Mouse (Mus musculus) embryo, embryonic 10.5 days (tissue): ENCODE measurements at regions not wholly inside any gene's neighbourhood (a gene's known extent, or its start where the extent isn't known, plus 50 kb on each side); places are given as distances from the start of the nearest gene placed in this dataset.
"Not testable (repeated sequence)": the region's sequence is repeated elsewhere in the genome, so short reads cannot be mapped to it uniquely, and the experiment has no call there.

ENCODE experiments used
- DNase-seq: peaks from one replicate; pipeline ENCODE4 v3.0.0-alpha.2; 2015; ENCODE audit warnings: low spot score

DNA sequence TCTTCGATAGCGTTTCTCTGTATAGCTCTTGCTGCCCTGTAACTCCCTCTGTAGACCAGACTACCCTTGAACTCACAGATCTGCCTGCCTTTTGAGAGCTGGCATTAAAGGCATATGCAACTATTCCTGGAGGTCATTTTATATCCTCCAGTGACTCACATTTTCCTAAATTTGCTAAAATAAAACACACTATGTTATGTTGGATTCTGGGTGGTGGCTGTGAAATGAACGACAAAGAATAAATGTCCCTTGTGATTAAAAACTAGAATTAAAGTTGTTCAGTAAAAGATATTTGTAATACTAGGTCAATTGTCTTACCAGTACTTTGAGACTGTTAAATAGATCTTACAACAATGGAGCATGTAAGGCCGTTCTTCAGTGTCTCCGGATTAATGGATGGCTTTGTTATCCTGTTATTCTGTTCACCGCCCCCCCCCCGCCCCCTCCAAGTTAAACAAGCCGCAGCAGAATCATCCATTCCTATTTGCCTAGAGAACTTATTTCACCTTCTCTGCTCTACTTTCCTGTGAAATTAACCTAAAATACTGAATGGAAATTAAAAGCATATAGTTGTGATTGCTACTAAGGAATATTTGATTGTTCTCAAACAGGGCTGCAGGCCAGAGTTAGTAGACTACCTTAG lies 240.4 kb downstream of the Mef2c start:
- DNase-seq: peak; percentile 44

DNA sequence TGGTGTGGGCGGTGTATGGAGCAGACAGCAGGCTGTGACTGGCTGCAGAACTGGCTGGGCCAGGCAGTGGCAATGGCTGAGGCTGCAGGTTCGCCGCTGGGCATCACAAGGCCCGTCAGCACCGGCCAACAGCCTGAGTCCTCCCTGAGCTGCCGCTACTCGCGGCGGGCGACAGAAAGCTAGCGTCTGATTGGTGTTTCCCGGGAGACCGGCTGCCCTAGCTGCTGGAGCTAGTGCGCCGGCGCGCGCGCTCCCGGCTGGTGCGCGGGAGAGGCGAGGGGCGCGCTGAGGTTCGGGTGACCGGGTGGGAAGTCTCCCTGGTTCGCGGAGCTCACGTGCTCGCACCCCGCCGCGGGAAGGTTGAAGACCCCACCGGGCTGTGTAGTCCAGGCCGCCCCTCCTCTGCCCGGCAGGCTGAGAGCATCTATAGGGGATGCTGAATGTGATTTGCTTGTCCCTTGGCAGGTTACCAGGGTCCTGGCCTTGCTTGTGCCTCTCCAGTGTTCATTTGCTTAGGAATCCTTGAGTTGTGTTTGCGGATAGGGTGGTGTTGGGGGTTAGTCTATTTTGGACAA lies 241.2 kb downstream of the Mef2c start:
- DNase-seq: peak; percentile 93

DNA sequence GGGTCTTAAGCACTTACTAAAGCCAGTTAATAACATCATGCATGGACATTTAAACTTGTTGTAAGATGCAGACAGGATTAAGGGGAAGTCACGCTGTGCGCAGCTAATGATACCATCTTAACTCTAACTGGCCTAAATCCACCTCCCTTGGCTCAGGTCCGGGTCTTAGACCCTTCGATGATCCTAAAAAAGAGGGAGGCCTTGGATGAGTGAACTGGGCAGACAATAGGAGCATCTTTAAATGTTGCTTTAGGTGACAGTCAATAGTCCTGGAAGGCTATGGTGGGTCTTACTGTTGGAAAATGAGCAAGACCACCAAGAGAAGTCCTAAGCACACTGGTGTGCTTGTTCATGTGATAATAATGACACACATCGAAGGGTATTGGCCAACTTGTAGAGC lies 242.1 kb downstream of the Mef2c start:
- no peak for DNase-seq

DNA sequence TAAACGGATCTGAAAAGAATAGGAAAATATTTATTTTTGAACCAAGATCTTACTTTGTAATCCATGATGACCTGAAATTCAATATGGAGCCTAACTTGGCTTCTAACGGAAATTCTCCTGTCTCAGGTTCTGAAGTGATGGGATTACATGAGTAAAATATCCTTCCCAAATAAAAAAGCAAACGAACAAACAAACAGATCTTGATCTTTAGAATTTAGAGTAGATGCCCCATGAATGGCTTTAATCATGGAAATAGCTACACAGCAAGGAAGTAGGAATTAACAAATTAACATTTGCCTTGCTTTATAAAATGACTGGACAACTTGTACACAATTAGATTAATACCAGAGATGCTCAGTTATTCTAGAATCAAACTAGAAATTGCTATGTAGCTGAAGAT lies 243.8 kb downstream of the Mef2c start:
- DNase-seq: no peak

DNA sequence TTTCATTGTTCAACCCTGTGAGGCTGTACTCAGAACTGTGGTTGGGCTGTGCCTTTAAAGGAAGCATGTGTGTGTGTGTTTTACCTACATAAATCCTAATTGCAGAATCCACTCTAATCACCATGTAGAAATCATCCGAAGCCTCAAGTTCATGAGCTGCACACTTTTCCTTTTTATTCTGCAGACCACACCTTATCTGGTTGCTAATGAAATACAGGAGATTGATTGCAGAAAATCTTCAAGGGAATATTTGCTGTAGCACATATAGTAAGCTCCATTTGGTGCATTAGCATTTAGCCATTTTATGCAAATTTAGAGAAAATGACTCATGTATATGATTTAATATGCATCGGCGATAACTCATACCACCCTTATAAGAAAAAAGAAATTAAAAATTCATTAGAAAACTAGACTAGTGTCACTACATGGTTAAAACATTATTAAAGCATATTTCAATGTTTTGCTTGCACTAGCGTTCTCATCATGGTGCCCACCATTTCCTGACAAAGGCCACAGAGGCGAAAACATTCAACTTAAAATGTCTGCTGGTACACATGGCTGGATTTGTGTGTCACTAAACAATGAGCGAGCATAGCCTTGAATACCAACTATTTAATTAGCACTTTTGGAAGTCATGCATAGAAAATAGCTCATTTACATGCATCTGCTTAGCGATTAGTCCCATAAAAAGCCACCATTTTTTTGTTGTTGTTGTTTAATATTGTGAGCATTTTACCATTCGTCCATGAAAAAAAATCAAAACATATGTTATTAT lies 245.7 kb downstream of the Mef2c start:
- DNase-seq: no peak

DNA sequence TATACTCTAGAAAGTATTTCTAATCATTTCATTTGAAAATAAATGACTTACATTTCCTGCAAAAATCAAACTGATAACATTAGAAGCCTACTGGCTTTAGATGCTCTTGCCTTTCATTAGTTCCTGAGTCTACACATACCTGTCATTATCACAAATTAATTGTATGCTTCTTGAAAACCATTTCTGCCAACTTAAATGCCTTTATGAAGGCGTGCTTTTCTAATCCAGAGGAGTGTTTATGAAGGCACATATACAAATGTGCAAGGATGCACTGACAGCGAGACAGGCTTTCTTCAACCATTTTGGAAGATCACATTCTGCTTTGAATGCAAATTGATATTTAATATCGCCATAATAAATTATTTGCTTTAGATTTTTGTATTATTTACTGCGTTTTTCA lies 246.6 kb downstream of the Mef2c start:
- DNase-seq: no peak

DNA sequence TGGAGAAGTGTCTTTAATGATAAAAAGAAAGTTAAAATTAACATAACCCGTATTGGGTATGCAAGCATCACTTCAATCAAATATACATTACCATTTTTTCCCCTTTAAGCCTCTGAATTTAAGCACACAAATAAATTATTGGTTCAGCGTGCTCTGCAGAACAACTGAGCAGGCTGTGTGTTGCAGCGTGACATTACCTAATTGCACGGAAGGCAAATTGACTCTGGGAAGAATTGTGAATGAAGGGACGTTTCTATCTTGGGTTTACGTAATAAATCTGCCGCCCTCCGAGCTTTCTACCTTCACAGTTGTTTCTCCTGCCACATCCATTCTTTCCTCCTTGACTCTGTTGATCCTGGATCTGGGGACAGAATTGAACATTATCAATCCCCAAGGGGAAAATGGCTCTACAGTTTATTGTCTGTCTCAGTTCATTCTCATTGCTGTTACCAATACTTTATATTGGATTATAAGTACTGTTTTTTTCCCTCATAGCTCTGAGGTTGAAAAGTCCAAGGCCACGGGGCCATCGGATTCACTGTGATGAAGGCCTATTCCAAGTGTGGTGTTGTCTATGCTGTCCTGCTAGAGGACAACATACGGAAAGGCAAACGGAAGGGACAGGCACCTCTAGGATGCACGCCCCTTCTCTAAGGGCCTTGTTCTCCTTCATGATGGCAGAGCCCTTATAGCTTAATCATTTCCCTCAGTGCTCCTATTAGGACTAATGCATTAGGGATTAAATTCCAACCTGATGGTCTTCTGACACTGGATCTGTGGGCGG lies 256.7 kb downstream of the Mef2c start:
- DNase-seq: no peak

DNA sequence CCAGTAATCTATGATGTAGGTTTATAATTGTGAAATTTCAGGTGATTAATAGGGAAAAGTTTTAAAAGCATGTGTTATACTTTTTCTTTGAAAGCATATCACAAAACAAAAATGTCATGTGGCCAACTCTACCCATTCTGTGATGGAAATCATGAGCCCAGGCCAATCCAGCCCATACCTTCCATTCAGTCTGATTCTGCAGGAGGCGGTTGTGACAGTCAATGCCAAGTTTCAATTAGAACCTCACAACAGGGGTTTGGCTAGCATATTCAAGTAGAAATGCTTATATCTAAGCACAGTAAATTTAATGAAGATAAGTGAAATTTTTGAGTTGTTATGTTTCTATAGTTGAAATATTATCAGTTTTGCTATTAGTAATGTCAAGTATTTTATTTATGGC lies 258.6 kb downstream of the Mef2c start:
- no peak for DNase-seq

DNA sequence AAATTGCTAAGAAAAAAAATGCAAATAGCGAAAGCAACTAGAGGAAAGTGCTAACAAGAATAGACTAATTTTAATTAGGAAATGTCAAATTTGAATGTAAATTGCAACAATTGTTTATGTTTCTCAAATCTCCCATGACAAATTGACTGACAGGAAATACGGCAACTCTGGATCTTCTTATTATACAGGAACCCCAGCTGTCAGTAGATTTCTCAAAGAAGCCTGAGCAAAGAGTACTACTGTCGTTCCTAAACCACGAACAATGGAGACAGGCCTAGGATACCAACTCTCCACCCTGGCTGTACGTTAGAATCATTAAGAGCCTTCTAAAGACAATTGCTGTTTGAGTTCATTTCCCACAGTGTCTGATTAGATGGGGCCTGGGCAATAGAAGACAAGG lies 259.5 kb downstream of the Mef2c start:
- not testable (repeated sequence) for DNase-seq

DNA sequence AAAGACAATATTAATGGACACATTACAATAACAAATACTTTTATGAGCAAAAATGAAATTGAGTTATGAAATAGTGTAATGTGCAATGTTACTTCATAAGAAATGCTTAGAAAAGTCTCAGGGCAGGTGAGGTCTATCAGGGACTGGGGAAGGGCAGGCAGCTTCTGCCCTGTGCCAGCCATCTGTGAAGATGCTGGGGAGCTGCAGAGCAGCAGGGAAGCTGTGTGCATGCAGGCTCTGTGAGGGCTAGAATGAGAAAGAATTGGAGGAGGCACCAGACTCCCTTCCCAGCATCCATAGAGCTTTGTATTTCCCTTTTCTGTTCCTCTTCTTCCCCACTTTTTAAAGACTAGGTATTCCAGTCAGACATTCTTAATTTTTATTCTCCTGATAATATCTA lies 281.8 kb downstream of the Mef2c start:
- DNase-seq: no peak

DNA sequence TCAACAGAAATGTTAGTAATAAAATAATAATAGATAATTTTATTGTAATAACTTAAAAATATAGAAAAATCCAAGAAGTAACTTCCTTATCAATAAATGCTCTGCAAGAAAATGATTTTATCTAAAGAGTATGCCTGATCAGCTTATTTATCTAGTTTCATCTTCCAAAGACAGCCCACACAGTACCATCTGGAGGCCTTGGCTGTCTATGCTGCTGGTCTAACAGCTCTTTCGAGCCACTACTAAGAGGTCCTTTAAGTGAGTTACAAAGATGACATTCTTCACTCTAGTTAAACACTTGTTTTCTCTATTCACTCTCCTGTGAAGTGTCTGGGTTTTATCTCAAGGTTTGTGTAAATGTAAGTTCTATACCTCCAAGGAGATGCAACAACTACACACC lies 305.7 kb downstream of the Mef2c start:
- no peak for DNase-seq

DNA sequence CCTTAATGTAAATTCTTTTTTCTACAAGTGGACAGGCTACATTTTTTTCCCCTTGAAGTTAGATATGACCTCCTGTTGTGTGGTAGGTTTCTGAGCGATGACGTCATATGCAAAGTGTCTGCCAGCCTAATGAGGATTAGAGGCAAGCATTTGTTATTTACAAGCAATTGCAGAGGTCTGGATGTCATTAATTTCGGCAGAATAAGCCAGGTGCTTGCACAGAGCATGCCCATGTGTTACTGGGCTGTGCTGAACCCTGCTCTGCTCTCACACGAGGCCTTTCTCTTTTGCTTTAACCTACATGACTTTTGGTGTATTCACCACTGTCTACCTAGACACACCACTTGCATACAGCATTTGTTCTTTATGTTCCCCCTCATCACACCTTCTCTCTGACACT lies 316.5 kb downstream of the Mef2c start:
- no peak for DNase-seq

DNA sequence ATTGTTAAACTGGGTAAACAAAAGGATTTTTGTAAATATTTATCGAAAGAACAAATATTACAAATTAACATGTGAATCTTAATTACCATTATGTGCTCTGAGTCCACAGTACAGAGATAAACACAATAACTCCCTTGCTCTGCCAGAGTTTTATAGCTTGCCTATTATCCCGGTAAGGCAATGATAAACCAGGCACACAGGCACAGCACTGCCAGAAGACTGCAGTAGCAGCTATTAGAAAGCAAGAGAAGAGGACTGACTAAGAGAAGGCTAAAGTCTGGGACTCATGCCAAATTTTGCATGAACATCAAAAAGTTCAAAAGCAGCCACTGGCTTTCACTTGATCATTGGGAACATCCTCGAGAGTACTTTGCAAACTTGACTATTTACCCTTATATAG lies 316.9 kb downstream of the Mef2c start:
- DNase-seq: no peak

DNA sequence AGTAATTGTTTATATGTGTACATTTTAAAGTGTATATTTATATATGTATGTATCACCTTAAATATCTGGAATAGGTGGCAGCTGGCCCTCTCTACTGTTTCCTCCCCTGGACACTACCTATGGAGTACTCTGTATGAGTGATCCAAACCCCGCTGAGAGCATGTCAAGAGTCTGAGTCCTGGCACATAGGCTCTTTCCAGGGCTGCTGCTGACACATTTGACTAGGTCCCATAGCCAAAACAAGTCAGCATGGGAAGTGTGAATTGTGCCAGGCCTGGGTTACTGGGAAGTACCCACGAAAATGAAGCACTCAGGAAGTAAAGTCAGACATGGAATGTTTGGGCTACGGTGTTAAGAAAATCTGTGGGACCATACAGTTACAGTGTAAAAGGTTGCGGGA lies 321.1 kb downstream of the Mef2c start:
- no peak for DNase-seq

DNA sequence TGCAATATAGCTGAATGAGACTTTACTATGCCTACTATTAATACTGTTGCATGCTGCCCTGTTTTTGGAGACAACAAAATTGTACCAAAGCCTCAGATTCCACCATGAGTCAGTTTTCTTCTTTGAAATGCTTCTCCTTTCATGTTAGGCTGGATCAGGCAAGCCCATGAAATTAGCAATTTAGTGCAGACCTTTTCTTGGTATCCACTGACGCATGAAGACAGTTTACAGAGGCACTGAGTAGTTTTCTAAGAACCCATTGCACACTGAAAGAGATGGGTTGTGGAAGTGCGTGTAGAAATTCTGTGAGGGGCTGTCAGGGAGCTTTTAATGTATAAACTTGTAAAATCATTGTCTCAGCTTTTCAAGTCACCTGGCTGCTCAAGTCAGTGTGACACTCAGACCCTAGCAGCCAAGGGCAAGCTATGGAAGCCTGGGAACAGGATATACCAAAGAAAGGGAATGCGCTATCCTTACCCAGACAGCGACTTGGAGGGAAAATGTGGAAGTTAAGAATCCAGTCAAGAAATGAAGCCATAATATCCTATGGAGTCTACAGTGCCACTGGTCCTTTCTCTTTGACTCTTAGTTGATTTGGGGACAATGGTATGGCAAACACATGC lies 323.1 kb downstream of the Mef2c start:
- DNase-seq: peak; percentile 60

DNA sequence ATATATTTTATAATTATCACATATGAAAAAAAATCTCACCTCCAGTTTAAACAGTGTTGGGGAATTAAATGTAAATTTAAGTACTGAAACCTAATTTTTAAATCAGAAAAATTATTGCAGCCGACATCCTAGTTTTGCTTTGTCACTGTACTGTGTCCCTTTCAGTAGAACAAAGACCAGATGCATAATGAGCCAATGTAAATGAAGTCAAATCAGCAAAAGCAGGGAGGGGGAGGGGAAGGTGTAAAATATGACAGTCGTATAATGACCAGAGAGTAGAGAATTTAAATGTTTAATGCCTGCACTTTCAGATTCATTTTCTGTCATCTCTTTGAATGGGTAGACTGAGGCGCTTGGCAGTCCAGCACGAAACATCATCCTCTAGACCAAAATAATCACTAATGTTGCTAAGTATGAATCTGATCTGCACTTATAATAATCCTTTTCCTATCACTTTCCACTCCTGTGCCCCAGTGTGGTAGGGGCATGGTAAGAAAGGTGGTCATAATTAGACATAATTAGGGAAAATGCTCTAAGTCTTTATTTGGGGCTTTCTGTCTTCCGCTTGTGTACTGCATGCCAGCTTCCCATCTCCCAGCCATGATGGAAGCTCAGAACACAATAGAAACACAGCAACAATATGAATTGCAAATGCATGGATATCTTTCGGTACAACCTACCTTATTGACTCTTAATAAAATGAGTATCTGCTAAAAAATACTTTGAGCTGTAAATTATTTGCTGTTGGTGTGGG lies 356.0 kb upstream of the Tmem161b start:
- DNase-seq: no peak

DNA sequence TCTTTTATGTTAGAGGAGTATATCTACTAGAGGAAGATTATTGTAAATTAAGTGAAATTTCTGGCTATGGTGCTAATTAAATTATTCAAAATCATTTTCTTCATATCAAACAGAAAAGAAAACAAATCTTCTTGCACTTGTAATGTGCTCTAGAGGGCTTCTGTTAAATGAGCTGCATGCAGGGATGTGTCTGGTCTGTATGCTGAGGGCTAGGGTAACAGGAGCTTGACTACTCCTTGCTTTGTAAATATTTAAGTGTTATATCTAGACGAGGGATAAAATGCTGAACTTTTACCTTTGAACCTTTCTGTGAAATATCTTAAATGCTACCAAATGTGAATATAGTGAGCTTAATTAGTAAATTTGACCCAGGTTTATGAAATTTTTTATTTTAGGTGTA lies 354.9 kb upstream of the Tmem161b start:
- no peak for DNase-seq

DNA sequence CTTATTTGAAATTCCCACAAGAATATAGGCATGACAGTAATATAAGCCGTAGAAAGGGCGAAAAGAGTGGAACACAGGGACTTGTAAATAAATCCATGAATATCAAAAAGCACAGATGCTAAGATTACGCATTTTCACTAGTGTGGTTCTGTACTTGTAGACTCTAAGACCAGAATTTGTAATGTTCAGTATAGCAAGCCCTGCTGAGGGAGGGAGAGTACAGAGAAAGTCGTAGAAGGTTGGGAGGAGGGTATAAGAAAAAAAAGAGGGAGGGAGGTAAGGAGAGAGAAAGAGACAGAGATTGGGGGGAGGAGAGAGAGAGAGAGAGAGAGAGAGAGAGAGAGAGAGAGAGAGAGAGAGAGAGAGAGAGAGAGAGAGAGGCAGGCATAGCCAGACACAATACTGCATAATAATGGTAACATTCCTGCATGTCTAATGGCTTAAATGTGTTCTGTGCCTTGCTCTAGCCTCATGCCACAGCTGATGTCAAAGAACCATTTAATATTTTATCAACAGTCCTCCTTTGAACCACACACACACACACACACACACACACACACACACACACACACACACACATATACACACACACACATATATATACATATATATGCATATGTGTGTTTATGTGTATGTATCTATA lies 354.1 kb upstream of the Tmem161b start:
- peak; percentile 20 for DNase-seq

DNA sequence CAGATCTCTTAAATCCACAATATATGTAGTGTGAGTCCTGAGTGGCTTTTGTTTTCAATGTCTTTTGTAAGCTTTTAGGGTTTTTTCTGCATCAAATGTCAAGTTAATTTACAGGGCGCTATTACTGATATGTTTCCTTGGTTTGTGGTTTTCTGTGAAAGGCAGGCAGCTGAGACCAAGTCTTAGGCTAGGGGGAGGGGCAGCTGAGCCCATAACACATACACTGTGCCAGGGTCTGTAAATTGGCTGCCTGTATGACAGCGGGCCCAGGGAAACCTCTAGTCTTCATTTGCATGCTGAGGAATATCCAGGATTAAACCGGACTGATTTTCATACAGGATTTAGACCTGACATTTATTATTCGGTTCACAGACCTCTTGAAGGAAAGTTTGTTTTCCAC lies 353.2 kb upstream of the Tmem161b start:
- peak; percentile 43 for DNase-seq

DNA sequence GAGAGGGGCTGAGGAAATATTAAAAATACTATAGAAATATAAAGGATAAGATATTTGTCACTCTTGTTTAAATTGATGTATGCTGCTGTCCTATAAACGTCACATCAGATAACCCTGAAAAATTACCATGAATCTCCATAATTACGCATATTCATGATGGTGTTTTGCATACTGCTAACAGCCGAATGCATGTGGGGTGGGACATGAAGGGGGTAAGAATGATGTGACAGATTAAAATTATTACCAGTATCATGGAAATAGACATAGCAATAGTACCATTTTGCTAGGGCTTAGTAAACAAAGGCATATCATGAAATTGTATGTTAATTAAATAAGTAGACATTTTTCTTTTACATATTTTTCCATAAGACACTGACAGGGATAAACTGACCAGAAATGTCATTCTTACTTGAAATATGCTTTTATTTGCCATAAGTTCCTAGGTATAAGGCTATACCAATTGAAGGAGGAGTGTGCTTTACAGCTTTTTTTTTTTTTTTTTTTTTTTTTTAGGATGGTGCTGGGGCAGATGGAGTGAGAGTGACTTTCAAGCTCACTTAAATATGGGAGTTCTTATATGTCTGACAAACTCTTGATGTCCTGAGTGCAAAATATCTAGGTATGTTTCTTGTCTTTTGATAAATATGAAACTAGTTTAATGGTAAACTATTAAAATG lies 349.8 kb upstream of the Tmem161b start:
- no peak for DNase-seq

DNA sequence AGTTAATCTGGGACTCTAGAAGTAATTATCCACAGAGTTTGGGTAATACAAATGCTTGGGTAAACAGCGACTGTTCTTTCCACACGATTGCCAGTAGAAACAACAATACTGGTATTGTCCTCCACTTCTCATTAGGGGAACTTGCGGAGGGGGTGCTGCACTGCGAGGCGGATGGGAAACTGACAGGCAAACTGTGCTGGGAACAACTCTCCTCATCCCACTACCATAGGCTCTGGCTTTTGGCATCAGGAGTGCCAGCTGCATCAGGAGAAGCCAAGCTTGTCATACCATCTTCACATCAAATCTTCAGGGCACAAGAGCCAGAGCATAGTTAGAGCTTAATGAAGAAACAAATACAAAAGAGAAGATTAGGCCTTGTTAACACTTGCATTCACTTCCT lies 349.2 kb upstream of the Tmem161b start:
- DNase-seq: peak; percentile 32
